Mouse (Mus musculus) neural tube, embryonic 14.5 days (tissue): ENCODE measurements at regions not wholly inside any gene's neighbourhood (a gene's known extent, or its start where the extent isn't known, plus 50 kb on each side); places are given as distances from the start of the nearest gene placed in this dataset.

Source experiments
- ATAC-seq: fragments of 200-750 bp; cut with Nextera tagmentation; 2 replicates; pipeline ENCODE4 v1.8.0; 2017; ENCODE audit warnings: low read depth, mild to moderate bottlenecking, moderate TSS enrichment, moderate library complexity
- H3K27ac ChIP-seq: fragments of 300-500 bp; sonication (generic); 2 replicates; pipeline ENCODE4 v1.5.1; 2014; ENCODE audit warnings: low read depth, mild to moderate bottlenecking, control low read depth, low read length, moderate library complexity, mixed read lengths
- H3K27me3 ChIP-seq: fragments of 300-500 bp; sonication (generic); 2 replicates; pipeline ENCODE4 v1.6.1; 2014; ENCODE audit warnings: low read length; ENCODE audit not compliant: control insufficient read depth, insufficient read depth
- H3K36me3 ChIP-seq: fragments of 300-500 bp; sonication (generic); 2 replicates; pipeline ENCODE4 v1.6.1; 2014; ENCODE audit warnings: low read length, mixed read lengths; ENCODE audit not compliant: control insufficient read depth, insufficient read depth
- H3K4me1 ChIP-seq: fragments of 300-500 bp; sonication (generic); 2 replicates; pipeline ENCODE4 v1.6.1; 2014; ENCODE audit warnings: low read length; ENCODE audit not compliant: control insufficient read depth, insufficient read depth
- H3K4me2 ChIP-seq: fragments of 300-500 bp; sonication (generic); 2 replicates; pipeline ENCODE4 v1.6.1; 2014; ENCODE audit warnings: mild to moderate bottlenecking, low read depth, low read length, control low read depth
- H3K4me3 ChIP-seq: fragments of 300-500 bp; sonication (generic); 2 replicates; pipeline ENCODE4 v1.5.1; 2014; ENCODE audit warnings: low read depth, low read length, control low read depth, mixed read lengths
- H3K9ac ChIP-seq: fragments of 300-500 bp; sonication (generic); replicated peaks from 2 replicates; pipeline ENCODE4 v1.6.1; 2014; ENCODE audit warnings: low read depth, mild to moderate bottlenecking, control low read depth, low read length, mixed read lengths
- H3K9me3 ChIP-seq: fragments of 300-500 bp; sonication (generic); 2 replicates; pipeline ENCODE4 v1.6.1; 2016; ENCODE audit warnings: low read length; ENCODE audit not compliant: control insufficient read depth
- WGBS: fragments of 180-500 bp; shearing (Covaris S2); extraction: QIAGEN DNeasy Blood & Tissue Kit; methylation state at CpG from one replicate; pipeline ENCODE4 v1.1.7; 2014; 5-methylcytosine and 5-hydroxymethylcytosine counted together

GRCm38 (mm10) chr3:56483370-56483769 lies 299.9 kb upstream of the Nbea start:
- no peaks in the 10 kb centered on the region for H3K4me1 ChIP-seq
- H3K9me3 ChIP-seq = no peaks in the 10 kb centered on the region
- ATAC-seq = no peak
- no peak overlapping the region for H3K27ac ChIP-seq
- H3K4me3 ChIP-seq = no peak overlapping the region
- H3K4me2 ChIP-seq = no peak overlapping the region
- no peak overlapping the region for H3K9ac ChIP-seq
- no peaks in the 10 kb centered on the region for H3K36me3 ChIP-seq
- WGBS = 58% methylated on average over 4 of the region's 4 CpGs
- no peaks in the 10 kb centered on the region for H3K27me3 ChIP-seq

GRCm38 (mm10) chr3:56479529-56479928 lies 296.0 kb upstream of the Nbea start:
- no peaks in the 10 kb centered on the region for H3K4me1 ChIP-seq
- H3K27ac ChIP-seq = no peak overlapping the region
- no peaks in the 10 kb centered on the region for H3K36me3 ChIP-seq
- WGBS = 38% methylated on average over 1 of the region's 1 CpGs
- ATAC-seq = no peak
- no peak overlapping the region for H3K9ac ChIP-seq
- H3K4me3 ChIP-seq = no peak overlapping the region
- H3K27me3 ChIP-seq = no peaks in the 10 kb centered on the region
- H3K9me3 ChIP-seq = no peaks in the 10 kb centered on the region
- H3K4me2 ChIP-seq = no peak overlapping the region

- 73% methylated on average over 6 of the region's 6 CpGs for WGBS
- Histone ChIP-seq H3K27me3 (no peaks in the 10 kb centered on the region), H3K4me2 (no peak overlapping the region), H3K9me3 (no peaks in the 10 kb centered on the region), H3K27ac (no peak overlapping the region), H3K4me3 (no peak overlapping the region), H3K36me3 (no peaks in the 10 kb centered on the region), H3K4me1 (no peaks in the 10 kb centered on the region), H3K9ac (no peak overlapping the region)
- ATAC-seq = no peak
Measured at GRCm38 (mm10) chr3:56478544-56479140, 295.1 kb upstream of the Nbea start.

- H3K27me3 ChIP-seq = no peaks in the 10 kb centered on the region
- 30% methylated on average over 3 of the region's 3 CpGs for WGBS
- H3K9me3 ChIP-seq = no peaks in the 10 kb centered on the region
- no peaks in the 10 kb centered on the region; the same call in 1 of the 2 replicates for H3K4me1 ChIP-seq
- no peak overlapping the region for H3K4me2 ChIP-seq
- H3K27ac ChIP-seq = 0 out of 2 replicates have a peak overlapping the region, but pooled peaks have one; percentile 52
- H3K4me3 ChIP-seq = no peak overlapping the region
- peak; percentile 75 for ATAC-seq
- H3K36me3 ChIP-seq = no peaks in the 10 kb centered on the region
- H3K9ac ChIP-seq = no peak overlapping the region
Measured at GRCm38 (mm10) chr3:56475529-56476527, 292.3 kb upstream of the Nbea start.

GRCm38 (mm10) chr3:56472651-56473050 lies 289.1 kb upstream of the Nbea start:
- Histone ChIP-seq H3K4me1 (no peaks in the 10 kb centered on the region; the same call in 1 of the 2 replicates), H3K9me3 (no peaks in the 10 kb centered on the region), H3K4me2 (no peak overlapping the region), H3K27me3 (no peaks in the 10 kb centered on the region), H3K4me3 (no peak overlapping the region), H3K27ac (no peak overlapping the region), H3K36me3 (no peaks in the 10 kb centered on the region), H3K9ac (no peak overlapping the region)
- 31% methylated on average over 6 of the region's 6 CpGs for WGBS
- ATAC-seq = no peak

- WGBS = 24% methylated on average over 5 of the region's 5 CpGs
- Histone ChIP-seq H3K27me3 (no peaks in the 10 kb centered on the region), H3K4me1 (no peaks in the 10 kb centered on the region; the same call in 1 of the 2 replicates), H3K9ac (no peak overlapping the region), H3K4me3 (no peak overlapping the region), H3K36me3 (no peaks in the 10 kb centered on the region), H3K4me2 (no peak overlapping the region), H3K27ac (no peak overlapping the region), H3K9me3 (no peaks in the 10 kb centered on the region)
- ATAC-seq = no peak
Measured at GRCm38 (mm10) chr3:56471823-56472222, 288.3 kb upstream of the Nbea start.

GRCm38 (mm10) chr3:56471185-56471584 lies 287.7 kb upstream of the Nbea start:
- Histone ChIP-seq H3K9ac (no peak overlapping the region), H3K4me1 (no peaks in the 10 kb centered on the region; the same call in 1 of the 2 replicates), H3K4me2 (no peak overlapping the region), H3K27me3 (no peaks in the 10 kb centered on the region), H3K9me3 (no peaks in the 10 kb centered on the region), H3K36me3 (no peaks in the 10 kb centered on the region), H3K27ac (no peak overlapping the region), H3K4me3 (no peak overlapping the region)
- WGBS = 9% methylated on average over 1 of the region's 1 CpGs
- no peak for ATAC-seq

- Histone ChIP-seq H3K4me1 (no peaks in the 10 kb centered on the region), H3K9ac (no peak overlapping the region), H3K4me3 (no peak overlapping the region), H3K27me3 (no peaks in the 10 kb centered on the region), H3K9me3 (no peaks in the 10 kb centered on the region), H3K4me2 (no peak overlapping the region), H3K27ac (no peak overlapping the region), H3K36me3 (no peaks in the 10 kb centered on the region)
- ATAC-seq = no peak
- WGBS = 44% methylated on average over 4 of the region's 4 CpGs
Measured at GRCm38 (mm10) chr3:56457625-56458024, 274.1 kb upstream of the Nbea start.

- H3K4me1 ChIP-seq = no peaks in the 10 kb centered on the region
- 42% methylated on average over 6 of the region's 6 CpGs for WGBS
- H3K27me3 ChIP-seq = no peaks in the 10 kb centered on the region
- no peak overlapping the region for H3K4me2 ChIP-seq
- H3K9me3 ChIP-seq = no peaks in the 10 kb centered on the region
- H3K9ac ChIP-seq = no peak overlapping the region
- H3K36me3 ChIP-seq = no peaks in the 10 kb centered on the region
- H3K27ac ChIP-seq = no peak overlapping the region
- 0 out of 2 replicates have a peak, but pooled peaks have one; percentile 31 for ATAC-seq
- H3K4me3 ChIP-seq = no peak overlapping the region
Measured at GRCm38 (mm10) chr3:56456317-56456716, 272.8 kb upstream of the Nbea start.
